Mouse (Mus musculus) left cerebral cortex, postnatal 14 days (tissue): ENCODE data around the gene Hip1. TPM values are rescaled to one million over a fixed set of nuclear protein-coding genes. Genes with fewer than 3 reads are reported as not detected.
A peak's percentile ranks its signal among the peaks of the same experiment; 100 is the strongest.

Source experiments
- DNase-seq, 2 experiments: peaks; one replicate each; pipeline ENCODE4 v3.0.0; 2021 to 2022; ENCODE audit warnings: low spot score in 2 of 2, mixed read lengths in 1 of 2
- intact Hi-C: fragments of 180-260 bp; cut with DNase I; formaldehyde crosslinking; loops from one replicate; pipeline ENCODE4 v1.15.1; 2025
- long read RNA-seq, 2 experiments: library from polyadenylated mRNA; stranded (forward); transcript quantifications; one replicate each; pipeline ENCODE4 v2.0.0; 2021
- total RNA-seq, 2 experiments: library from RNA; stranded (reverse); gene quantifications; 2 replicates each; pipeline ENCODE4 v1.2.3; 2021

Gene Hip1
- total RNA-seq, result 10 to 100 TPM; 66.9 to 72.0 TPM
- long read RNA-seq, experiment 1, full-length matches to known transcripts, result 2 of 30 reads
- long read RNA-seq, experiment 1, partial matches to known transcripts, result 5 of 30 reads
- long read RNA-seq, experiment 1, other reads (novel, unspliced or antisense), result 23 of 30 reads
- long read RNA-seq, experiment 2, full-length matches to known transcripts, result 1 of 22 reads
- long read RNA-seq, experiment 2, partial matches to known transcripts, result 2 of 22 reads
- long read RNA-seq, experiment 2, other reads (novel, unspliced or antisense), result 19 of 22 reads

DNA sequence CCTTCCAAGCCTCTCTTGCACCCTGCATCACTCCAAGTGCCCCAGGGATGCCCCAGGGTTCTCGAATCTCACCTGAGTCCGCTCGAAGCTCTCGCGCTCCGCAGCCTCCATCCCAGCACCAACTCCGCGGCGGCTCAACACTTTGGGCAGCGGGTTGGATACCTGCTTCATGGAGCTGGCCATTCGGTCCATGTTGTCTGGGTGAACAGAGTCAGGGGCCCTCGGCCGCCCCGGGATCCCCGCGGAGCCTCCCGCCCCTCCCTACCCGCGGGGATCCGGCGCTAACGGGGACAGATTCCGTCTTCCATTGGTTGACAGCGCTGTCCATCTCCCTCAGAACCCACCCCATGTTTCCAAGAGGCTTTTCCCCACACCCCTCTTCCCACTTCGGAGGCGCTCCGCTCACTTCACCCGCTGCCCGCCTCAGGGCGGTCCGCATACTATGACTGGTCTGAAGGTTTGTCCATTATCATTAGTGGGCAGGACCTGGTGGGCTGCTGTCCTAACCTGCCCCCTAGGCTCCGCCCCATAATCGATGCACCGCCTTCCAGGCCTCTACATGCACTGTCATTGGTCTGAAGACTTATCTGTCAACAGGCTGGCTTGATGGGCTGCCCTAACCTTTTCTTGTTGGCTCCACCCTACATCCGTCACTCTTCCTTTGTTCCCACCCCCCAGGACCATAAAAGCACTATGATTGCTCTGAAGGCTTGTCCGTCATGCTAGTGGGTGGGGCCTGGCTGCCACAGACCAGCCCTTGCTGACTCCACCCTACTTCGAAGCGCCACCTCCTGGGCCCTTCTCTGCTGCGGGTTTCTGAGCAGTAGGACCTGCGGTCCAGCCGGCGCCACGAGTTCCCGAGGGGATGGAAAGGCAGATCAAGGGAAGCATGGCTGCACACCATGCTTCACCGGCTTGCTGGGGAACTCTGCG, at the start of gene Hip1:
Gene Hip1 (minus strand): TSS at position 256 of the 933 bp plus-strand sequence.
- intact Hi-C loops, result loop anchor here (2.0 kb wide), 1 partner anchor 56 kb away; no protein-coding TSS in a partner anchor
- peak; percentile 99 to 100 for DNase-seq

DNA sequence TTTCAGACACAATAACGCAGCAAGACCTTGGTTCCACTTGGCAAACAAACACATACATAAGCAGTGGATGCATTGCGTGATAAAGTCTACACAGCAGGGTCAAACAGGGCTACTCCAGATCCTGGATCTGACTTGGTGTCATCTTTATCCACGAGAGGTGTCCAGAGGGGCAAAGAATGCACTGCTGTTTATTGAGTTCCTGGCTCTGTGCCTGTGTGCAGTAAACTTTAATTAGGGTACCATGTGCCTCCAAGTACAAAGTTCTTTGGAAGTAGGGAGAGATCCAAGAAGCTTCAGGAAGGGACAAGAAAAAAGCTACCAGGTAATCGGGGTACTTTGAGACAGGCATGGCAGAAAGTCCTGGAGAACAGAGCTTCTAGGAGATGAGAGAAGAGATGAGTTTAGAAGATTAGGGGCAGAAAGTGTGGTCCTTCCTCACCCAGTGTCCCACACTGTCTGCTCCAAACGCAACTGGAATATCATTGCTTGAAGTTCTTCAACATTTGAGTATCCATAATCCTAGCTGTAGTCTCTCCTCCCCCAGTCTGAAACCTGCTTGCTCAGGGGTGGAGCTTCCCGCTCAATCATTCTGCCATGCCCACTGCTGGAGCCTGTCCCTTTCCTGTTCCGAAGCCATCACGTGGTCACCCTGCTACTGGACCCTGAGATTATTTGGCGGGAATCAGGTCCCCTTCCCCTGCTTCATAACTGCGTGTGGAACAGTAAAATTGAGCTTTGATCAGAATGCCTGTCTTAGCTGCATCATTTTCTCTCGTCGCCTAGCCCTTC, 45.3 kb upstream of the Hip1 start:
- intact Hi-C loops, result no loop called here

DNA sequence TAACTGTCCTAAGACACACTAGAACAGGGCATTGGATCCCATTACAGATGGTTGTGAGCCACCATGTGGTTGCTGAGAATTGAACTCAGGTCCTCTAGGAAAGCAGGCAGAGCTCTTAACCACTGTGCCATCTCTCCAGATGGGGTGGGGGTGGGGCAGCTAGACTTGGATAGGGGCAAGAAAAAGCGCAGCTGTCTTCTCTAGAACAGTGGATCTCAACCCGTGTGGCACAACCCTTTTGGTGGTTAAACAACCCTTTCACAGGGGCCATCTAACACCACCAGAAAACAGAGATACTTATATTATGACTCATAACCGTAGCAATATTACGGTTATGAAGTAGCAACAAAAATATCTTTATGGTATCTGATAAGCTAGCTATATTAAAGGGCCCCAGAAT, 42.8 kb upstream of the Hip1 start:
- intact Hi-C loops, result no loop called here
- DNase-seq, result no peak

More for the DNA sequence above, 45.3 kb upstream of the Hip1 start:
- no peak for DNase-seq

DNA sequence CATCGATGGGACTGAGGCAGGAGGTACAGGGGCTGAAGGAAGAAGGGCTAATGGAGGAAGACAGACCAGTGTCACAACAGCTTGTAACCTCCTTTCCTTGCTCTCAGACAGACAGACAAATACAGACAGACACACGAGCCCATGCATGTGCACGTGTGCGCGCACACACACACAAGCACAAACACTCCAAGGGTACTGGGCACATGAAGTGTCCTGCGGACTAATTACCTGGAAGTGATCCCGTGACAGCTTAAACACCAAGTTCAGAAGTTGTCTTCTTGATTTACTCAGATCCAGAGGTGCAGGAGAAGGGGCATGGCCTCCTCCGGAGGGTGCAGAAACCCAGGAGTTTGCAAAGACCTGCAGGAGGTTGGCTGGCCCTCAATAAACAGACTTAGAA, 40.8 kb upstream of the Hip1 start:
- intact Hi-C loops, result no loop called here

DNA sequence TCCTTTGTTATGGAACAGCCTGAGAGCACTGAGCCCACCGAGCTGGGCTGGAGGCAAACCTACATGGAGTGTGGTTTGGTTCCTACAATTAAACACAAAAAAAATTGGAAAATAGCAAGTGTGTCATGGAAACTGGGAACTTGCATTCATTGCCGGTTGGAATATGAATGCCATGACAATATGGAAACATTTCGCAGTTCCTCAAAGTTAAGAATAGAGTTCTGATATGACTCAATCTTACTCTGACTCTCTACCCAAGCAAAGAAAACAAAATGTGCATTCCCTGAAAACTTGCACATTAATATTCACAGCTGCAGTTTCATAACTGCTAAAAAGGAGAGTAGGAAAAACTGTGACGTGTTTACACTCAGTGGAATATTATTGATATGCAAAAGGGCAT, 37.4 kb upstream of the Hip1 start:
- intact Hi-C loops, result no loop called here
- peak in 1 of 2 experiments; percentile 51 for DNase-seq

More for the DNA sequence above, 40.8 kb upstream of the Hip1 start:
- no peak for DNase-seq

DNA sequence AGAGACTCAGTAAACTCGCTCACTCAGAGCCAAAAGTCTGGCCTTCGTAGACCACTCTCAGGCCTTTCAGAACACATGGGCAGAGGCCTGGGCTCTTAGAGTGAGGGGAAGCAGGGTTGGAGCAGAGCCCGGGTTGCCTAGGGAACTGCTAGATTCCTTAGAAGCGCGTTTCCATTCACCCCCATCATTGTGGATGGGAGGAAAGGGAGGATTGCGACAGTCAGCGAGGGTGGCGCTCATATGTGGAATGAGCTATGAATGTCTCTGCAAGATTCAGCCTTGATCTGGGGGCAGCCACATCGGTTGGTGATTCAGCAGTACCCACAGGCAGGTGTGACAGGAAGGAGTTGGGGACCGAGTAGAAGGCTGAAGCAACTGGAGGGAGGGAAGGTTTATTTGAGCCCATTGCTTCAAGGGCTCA, 34.4 kb upstream of the Hip1 start:
- intact Hi-C loops, result no loop called here
- DNase-seq, result peak; percentile 50 to 58

DNA sequence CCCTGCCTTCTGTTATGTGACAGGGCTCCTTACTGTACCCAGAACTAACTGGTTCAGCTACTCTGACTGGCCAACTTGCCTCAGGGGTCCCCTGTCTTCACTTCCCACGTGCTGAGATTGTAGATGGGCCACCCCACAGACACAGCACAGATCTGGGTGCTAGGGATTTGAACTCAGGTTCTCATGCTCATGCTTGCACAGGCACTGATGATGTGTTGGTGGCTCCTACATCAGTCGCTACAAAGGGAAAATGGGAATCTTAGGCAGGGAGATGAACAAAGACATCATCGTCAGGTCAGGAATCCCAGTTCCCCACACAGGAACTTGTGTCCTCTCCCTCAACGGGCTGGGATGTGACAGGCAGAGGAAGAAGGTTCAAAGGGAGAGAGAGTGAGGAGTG, 31.1 kb upstream of the Hip1 start:
- DNase-seq, result no peak
- intact Hi-C loops, result no loop called here

DNA sequence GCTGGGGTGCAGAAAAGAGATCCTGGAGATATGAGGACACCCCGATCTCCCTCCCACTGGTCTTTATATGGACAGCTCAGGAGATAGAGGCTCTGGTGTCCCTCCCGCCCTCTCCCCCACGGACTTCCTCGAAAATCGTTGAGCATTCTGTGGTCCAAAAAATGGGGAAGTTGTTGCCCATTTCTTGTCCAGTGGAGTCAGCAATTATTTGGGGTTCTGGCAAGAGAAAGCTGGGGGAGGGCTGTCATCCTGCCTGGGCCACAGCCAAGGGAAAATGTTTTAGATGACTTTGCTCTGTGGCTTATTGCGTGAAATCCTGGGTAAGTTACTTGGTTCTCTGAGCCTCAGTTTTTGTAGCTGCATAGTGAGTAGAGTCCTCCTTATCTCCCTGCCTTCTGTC, 28.1 kb upstream of the Hip1 start, which contains the start of gene Ccl24:
Gene Ccl24 (minus strand): TSS at position 44 of the 400 bp plus-strand sequence.
- no peak for DNase-seq
- intact Hi-C loops, result no loop called here

DNA sequence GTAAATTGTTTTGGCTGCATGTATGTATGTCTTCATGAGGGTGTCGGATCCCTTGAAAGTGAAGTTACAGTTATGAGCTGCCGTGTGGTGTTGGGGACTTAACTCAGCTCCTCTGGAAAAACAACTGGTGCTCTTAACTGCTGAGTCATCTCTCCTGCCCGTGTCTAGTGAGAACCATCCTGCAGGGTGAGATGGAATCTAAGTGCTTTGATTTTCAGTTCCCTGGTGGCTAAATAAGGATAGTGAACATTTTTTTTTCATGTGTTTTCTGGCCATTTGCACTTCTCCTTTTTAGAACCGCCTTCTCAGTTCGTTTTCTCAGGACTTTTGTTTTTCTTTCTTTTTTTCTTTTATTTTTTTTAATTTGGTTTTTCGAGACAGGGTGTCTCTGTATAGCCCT, 23.8 kb upstream of the Hip1 start:
- DNase-seq, result peak in 1 of 2 experiments; percentile 52
- intact Hi-C loops, result no loop called here

DNA sequence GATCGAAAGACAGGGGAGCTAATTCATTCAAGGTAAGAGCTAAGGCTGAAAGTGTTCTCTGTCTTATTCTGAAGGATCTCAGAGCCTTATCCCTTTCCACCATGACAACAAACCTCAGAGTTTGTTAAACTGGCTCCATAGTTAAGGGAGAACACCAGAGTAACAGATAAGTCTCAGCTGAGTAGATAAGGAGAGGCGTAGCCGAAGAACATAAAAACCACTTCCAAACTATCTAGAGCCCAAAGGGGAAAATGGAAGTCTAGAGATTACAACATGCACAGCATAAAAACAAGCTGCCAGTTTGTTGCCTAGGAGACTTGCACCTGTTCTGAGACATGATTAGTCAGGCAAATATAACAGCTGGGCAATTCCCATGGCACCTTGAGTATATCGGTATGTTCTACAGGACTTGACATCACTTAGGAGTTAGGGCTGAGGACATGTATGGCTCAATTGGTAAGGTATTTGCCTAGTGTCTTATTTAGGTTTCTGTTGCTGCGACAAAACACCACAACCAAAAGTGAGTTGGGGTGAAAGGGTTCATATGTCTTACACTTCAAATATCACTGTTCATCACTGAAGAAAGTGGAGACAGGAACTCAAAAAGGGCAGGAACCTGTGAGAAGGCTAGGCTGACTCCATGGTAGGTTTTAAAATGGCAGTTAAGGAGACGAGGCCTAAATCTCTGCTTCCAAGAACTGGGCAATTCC, 22.8 kb upstream of the Hip1 start:
- no peak for DNase-seq
- intact Hi-C loops, result no loop called here

DNA sequence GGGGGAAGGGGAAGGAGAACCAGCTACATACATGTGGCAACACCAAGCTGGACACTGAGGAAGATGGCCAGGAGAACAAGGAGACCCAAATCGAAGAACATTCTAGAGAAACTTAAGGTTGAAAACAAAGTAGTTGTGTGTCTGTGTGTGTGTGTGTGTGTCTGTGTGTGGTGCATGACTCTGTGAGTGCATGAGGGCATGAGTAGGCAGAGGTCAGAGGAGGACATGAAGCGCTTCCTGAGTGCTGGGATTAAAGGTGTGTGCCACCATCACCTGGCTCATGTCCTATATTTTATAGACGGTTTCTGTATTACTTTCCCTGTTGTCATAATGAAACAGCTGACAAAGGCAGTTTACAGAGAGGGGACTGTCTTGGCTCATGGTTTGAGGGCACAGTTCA, 18.5 kb upstream of the Hip1 start, which contains the start of gene Ccl26:
Gene Ccl26 (minus strand): TSS at position 101 of the 400 bp plus-strand sequence.
- DNase-seq, result no peak
- intact Hi-C loops, result no loop called here

DNA sequence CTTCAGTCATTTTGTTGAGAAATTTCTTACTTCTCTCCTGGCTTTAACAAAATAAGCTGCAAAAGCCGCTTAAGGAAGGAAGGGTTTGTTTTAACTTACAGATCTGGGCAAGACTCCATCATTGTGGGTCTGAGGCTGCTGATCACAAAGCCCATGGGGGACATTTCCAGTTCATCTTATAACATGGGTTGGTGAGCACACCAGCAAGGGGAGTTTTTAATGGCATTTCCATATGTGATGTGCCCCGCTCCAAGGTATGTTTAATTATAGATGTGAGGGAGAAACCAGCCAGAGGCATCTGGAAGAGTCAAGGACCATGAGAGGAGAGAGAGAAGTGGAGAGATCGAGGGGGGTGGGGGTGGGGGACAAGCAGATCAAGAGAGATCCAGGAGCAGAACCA, 12.8 kb upstream of the Hip1 start:
- DNase-seq, result no peak
- intact Hi-C loops, result no loop called here

DNA sequence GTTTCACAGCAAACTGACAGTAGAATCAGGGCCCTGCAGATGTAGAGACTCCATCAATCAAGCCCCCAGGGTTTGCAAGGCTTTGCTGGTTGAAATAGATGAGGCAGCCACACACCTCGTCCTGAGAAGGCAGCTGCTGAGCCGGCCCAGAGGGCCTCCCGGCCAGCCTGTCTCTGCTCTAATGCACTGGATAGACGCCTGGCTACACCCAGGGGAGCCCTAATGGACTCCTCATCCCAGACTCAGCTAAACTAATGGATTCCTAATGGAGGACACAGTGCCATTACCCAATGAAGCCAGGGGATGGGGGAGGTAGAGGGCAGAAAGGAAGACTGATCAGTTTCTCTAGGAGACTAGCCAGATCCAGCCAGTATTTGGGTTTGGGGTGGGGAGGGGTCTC, 12.1 kb upstream of the Hip1 start:
- intact Hi-C loops, result no loop called here
- DNase-seq, result no peak

DNA sequence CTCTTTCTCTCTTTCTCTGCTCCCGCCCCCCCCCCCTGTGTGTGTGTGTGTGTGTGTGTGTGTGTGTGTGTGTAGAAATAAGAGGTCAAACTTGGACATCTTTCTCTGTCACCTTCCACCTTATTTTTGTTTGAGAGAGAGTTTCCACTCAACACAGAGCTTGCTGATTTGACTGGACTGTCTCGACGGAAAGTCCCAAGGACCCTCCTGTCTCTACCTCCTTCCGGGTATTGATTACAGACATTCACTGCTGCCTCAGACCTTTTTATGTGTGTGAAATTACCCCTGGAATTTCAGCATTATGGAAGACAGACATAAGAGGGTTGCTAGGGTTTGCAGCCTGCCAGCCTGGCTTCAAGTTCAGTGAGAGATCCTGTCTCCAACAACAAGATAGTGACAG, 11.3 kb upstream of the Hip1 start:
- no peak for DNase-seq
- intact Hi-C loops, result no loop called here

DNA sequence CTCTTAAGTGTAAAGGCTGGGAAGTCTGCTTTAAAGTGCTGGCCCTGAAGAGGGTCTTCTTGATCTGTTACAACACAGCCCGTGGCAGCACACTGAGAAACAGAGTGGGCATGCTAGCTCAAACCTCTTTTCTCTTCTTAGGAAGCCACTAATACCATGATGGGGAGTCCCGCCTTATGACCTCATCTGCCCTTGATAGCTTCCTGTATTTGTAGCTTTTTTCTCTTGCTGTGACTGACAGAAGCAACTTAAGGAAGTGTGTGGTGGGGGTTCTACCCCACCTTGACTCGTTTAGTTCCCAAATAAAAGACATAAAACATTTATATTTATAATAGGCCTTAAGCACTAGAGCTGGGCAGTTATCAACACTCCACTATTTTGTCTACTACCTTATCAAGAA, 6.7 kb upstream of the Hip1 start:
- no peak for DNase-seq
- intact Hi-C loops, result loop anchor here (5.0 kb wide), 2 partner anchors 66 to 211 kb away; no protein-coding TSS in a partner anchor

DNA sequence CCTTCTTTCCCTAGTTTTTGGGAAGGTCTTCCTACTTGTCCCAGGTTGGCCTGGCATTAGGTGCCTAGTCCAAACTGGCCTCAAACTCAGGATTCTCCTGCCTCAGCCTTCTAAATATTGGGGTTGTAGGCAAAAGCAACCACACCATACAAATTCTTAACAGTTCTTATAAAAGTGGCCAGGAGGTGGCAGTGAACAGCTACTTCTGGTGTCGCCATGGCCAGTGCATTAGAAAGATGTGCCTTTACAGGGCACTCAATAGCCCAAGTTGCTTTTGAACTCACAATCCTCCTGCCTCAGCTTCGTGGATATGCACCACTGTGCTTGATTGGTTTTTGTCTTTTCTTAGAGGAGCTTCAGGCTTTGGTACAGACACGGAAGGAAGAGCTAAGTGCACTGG, 6.0 kb upstream of the Hip1 start:
- intact Hi-C loops, result loop anchor here (5.0 kb wide), 2 partner anchors 66 to 211 kb away; no protein-coding TSS in a partner anchor
- DNase-seq, result peak; percentile 57 to 62

DNA sequence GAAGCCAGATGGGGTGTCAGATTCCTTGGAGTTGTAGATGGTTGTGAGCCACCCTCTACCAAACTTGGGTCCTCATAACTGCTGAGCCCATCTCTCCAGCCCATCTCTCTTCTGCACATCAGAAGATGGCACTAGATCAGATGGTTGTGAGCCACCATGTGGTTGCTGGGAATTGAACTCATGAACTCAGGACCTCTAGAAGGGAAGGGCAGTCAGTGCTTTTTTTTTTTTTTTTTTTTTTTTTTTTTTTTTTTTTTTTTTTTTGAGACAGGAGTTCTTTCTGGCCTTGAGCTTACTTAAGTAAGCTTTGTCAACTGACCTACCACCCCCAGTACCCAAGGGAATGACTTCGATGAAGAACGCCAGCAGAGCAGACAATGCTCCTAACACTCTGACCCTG, 3.1 kb upstream of the Hip1 start:
- intact Hi-C loops, result no loop called here
- DNase-seq, result no peak

DNA sequence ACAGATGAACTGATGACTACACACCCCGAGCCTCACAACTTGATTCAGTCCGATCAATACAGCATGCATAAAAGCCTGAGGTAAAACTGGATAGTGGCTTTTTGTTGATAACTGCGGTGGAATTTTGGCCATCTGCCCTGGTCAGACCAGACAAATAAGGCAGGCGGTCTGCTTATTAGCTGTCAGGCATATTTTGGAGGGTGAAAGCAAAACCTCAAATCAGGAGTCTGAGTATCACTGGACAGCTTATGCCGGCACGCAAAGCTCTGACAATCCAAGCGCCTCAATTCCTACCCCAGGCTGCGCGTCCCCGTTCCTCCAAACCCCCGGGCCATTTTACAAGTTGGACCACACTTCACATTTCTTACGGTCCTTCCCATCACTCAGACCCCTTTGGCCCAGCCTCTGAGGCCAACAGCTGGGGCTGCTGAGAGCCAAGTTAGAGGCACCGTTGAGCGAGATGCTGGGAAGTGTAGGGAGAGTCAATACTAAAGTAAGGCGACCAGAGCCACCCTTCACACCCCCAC, 825 bp downstream of the Hip1 start:
- intact Hi-C loops, result loop anchor here (2.0 kb wide), 1 partner anchor 55 kb away; no protein-coding TSS in a partner anchor
- DNase-seq, result no peak
